Mouse (Mus musculus): ENCODE measurements around the gene Nfib.

Nfib gene

DNA sequence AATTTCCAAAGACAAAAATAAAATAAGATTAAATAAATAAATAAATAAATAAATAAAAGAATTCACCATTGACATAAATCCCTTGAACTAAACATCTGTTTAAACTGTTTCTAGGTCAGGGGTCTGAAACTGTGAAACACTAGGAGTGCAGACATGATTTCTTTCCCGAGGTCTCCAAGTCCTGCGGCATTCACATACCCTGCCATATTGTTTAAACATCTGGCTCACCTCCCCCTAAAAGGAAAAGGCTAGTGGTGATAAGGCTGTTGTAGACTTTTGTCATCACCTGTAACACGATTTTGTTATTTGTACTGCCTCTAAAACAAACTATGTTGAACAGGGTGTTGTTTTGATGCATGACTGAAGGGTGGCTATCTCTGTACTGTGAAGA is 249.2 kb downstream of the Nfib start:
- no peak for DNase-seq

DNA sequence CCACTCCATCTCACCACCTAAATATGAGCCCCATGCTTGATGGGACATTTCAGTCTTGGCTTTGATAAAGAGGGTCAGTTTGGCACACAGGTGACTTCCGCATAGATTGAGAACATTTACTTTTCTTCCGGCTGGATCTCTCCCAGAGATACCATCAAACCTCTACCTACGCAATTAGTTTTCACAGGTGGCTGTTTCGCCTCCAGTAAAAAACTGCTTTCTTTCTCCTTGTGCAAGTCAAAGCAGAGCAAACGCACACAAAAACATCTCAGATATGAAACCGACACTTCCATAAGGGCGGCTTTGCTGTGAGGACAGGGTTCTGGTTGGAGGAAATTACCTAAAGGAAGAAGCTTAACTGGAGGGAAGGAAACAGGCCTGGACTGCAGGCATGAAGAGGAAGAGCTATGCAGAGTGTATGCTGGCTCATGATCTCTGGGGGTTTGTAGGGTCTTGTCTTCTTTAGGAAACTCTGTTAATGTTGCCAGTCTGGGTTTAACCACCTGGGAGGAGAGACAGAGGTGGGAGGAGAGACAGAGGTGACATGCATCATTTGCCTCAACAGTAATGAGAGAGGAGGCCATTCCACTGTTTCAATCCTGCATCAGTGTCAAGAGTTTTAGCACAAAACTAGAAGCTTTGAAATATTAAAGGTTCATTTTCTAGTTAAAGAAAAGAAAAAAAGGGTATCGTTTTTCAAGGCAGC is 249.8 kb downstream of the Nfib start:
- no peak for DNase-seq

- DNase-seq: no peak
Measured at GRCm38 (mm10) chr4:82454989-82455388, 250.6 kb downstream of the Nfib start.

GRCm38 (mm10) chr4:82453341-82453740 is 252.2 kb downstream of the Nfib start:
- no peak for DNase-seq

DNA sequence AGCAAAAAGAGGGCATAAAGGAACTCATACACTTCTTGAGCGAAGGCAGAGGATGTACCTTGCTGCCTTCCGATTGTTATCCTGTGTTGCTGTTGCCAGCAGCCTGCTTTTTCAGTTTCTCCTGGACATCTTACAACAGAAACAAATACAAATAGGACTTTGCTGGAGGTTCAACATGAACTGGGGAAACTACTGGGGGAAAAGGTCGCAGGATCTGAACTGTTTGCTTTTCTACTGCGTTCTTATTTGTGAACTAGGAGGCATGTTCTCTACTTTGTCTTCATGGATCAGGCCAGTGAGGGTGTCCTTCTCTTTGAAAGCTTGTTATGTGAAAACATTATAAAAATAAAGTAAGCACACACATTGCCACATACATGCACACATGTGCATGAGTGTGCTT is 252.6 kb downstream of the Nfib start:
- no peak for DNase-seq

- DNase-seq: peak; percentile 75 to 85
Measured at GRCm38 (mm10) chr4:82447061-82447671, 258.4 kb downstream of the Nfib start.

DNA sequence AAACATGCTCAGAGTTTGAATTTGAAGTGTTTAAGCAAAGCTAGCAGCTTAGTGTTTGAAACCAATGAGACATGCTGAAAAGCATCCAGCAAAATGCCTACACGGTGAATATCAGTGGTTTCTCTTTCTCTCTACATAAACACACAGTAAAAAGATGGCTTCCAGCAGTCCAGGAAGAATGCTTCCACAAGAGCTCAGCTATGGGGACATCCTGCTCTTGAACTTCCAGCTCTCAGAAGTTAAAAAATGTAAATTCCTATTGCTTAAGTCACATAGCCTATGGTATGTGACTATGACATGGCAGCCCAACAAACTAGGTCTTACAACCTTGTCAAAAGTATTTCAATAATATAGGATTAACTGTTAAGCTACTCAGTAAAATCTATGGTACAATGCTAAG is 261.5 kb downstream of the Nfib start:
- no peak for DNase-seq

DNA sequence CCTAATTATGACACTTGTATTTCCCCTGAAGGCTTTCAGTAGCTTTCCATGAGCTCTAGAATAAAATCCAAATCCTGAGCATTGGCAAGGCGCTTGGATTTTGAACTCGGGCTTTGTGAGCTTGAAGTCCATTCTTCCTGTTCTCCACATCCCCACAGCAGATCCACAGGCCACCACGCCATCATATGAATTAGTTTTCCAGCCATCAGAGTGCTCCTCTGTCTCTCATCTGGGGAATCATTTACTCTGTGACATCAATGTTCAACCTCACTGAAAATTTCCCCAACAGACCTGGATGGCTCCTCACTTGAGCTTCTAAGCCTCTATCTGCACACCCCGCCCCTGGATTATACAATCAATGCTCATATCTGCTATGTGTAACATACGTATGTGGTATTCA is 262.1 kb downstream of the Nfib start:
- no peak for DNase-seq

DNA sequence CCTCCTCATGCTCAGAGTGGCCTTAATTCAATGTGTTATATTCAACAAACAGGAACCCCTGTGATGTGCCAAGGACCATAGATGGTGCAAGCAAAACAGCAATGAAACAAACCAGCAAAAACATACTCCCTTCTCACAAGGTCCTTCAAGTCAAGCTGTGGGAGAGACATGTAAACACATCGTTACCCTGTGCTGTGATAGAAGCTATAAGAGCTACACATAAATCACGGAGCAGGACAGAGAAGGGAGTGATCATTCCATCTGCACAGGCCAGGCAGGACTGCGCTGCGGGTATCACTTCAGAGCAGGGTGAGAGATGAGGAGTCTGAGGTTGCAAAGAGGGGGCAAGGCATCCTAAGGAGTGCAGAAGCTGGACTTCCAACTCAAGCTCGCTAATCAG is 262.5 kb downstream of the Nfib start:
- DNase-seq: peak; percentile 20 to 34

GRCm38 (mm10) chr4:82440606-82441005 is 264.9 kb downstream of the Nfib start:
- DNase-seq: no peak

DNA sequence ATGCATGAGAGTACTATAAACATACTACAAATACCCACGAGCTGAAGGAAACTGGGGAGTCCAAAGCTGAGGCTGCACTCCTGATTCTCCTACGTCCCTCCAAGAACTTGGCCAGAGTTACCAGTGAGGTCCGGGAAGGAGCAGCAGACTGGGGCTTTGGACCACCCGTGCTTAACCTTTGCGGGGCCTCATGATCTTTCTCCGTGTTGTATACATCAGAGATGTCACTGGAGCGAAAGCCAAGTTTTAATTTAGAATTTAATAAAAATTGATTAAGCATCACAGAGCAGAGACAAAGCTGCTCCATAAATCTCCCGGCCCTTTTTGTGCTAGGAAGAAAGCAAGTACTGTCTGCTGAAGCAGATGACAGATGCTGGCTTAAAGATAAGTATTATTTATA is 265.7 kb downstream of the Nfib start:
- DNase-seq: peak in 1 of 2 experiments; percentile 22

- DNase-seq: no peak
Measured at GRCm38 (mm10) chr4:82438631-82439030, 266.9 kb downstream of the Nfib start.

DNA sequence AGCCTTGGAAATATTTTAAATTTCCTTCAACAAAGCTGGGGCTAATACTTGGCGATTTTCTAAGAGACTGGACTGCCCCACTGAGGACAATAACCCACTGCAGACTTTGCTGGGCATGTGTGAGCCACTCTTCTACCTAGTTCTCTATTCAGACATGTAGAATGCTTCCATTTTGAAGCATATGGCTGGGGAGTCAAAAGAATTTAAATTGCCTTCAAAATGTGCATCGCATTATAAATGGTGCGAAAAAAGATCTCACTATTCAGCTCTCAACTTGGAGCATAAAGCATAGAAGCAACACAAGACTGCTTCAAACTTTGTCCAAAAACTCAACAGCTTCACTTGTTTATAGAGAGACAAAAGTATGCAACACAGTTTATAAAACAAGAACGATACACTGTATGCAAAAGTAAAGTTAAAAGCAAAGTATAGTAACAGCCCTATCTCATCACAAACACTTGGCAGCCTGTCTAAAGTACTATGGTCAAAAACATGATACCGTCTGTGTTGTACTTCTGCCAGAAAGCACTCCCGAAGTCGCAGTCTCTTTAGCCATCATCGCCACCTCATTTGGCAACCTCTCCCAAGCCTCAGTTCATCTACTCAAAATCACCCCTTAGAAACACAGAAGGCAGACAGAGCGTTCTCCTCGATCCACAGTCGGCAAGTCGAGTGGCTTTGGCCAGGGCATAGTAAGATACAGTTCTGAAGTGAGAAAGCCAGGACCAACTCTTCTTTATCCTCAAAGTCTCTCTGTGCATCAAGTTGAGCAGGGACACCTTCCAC is 267.8 kb downstream of the Nfib start:
- DNase-seq: no peak

DNA sequence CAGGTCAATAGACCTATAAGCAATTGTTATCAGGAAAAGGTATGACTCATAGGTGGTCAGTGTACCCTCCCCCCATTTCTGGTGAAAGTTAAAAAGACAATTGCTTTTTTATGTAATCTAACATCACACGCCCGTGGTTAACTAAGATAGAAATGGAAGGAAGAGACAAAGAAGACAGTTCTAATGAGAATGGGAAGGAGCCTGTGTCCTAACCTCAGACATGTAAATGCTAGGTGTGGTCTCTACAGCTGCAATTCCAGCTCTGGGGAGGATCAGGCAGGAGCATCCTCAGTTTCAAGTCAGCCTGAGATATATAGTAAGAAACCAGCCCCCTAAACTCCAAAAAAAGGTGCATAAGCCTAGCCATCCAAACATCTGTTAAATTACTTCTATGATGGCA is 268.9 kb downstream of the Nfib start:
- DNase-seq: no peak

- peak; percentile 24 to 54 for DNase-seq
Measured at GRCm38 (mm10) chr4:82435716-82436115, 269.8 kb downstream of the Nfib start.

GRCm38 (mm10) chr4:82433926-82434705 is 271.4 kb downstream of the Nfib start:
- DNase-seq: no peak

GRCm38 (mm10) chr4:82431831-82432230 is 273.7 kb downstream of the Nfib start:
- peak in 1 of 2 experiments; percentile 41 for DNase-seq

GRCm38 (mm10) chr4:82430802-82431201 is 274.7 kb downstream of the Nfib start:
- DNase-seq: no peak

DNA sequence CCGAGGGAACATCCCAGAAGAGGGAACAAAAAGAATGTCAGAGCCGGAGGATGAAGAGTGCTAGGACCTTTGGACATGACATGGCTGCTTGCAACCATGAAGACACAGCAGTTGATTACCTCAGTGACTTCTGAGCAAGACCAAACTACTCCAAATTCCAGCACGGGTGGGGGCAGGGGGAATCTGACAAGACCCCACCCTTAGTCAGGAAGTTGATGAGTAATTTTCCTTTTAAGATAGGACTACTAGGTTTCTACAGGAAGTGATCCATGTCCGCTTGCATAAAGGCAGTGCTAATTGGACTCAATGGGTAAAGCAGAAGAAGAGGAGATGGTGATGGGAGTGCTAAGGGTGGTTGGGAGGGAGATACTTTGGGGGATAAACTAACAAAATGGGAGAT is 279.3 kb downstream of the Nfib start:
- DNase-seq: no peak

DNA sequence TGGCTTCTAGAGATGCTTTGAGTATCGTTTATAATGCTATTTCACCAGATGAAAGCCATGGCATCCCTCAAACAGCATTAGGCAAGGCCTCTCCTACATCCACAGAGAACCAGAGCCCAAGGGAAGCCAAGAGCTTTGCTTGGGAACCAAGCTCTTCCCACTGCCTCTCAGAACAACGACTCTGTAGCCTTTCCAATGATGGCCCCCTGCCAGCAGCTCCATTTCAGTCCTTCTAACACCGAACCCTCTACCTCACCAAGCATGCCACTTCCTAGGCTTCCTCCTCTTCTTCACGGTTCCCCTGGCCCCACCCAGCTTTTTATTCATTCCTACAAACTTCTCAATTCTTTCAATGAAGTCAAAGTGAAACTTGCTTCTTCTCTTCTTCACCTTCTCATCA is 287.3 kb downstream of the Nfib start:
- no peak for DNase-seq

- DNase-seq: no peak
Measured at GRCm38 (mm10) chr4:82415817-82416216, 289.7 kb downstream of the Nfib start.

GRCm38 (mm10) chr4:82412651-82413050 is 292.9 kb downstream of the Nfib start:
- DNase-seq: peak in 1 of 2 experiments; percentile 14

DNA sequence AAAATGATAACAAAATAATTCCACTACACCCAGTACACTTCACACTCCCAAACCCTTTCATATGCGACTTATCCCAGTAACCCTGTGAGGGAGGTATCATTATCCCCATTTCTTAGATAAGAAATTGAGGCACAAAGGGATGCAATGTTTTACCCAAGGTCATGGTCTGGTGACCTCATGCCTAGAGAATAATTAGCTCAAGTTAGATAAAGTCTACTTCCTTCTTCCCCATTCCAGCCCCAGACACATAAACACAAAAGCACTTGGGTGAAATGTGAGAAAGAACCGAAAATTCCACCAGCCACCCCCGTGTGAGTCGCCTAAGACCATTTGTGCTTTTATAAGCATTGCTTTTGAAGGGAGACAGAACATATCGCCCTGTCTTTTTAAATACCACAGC is 293.6 kb downstream of the Nfib start:
- no peak for DNase-seq

Data from kidney, postnatal 4 days (tissue).